Mouse (Mus musculus): ENCODE measurements at regions not wholly inside any gene's neighbourhood (a gene's known extent, or its start where the extent isn't known, plus 50 kb on each side); places are given as distances from the start of the nearest gene placed in this dataset.

DNA sequence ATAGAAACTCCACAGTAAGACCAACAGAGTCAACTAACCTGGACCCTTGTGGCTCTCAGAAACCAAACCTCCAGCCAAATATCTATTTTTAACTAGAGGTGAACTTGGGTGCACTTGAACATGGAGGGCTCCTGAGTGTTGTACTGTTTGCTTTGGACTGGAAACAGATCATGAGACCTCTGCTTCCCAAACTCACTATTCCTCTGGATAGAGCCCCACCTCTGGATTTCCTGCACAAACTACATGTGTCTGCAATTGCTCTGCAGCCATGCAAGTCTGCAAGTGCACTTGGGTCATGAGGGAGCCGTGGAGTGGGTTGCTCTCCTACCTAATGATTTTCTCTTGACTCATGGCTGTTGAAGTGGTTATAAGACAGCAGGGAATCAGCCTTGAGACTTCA, 759.9 kb upstream of the Fam160b2 start:
- ATAC-seq (replicated peaks; ENCODE audit: low read depth, poor library complexity, severe bottlenecking), result no peak

DNA sequence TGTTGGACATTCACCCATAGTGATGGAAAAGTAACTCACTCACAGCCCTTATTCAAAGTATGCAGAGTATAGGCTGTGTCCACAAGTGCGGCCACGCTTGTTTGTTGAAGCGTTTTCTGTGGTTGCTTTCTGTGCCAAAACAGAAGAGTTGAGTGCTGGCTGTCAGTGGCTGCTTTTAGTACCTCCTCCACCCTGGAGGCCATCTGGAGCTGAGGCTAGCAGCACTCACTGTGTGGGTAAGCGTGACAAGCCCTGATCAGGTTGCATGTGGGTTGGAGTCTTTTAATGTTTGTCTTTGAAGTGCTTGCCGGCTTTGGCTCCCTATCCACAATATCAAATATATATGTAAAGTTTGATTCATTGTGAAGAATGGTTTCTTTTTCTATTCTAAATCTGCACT, 738.6 kb upstream of the Fam160b2 start:
- ATAC-seq (replicated peaks; ENCODE audit: low read depth, poor library complexity, severe bottlenecking), result no peak

DNA sequence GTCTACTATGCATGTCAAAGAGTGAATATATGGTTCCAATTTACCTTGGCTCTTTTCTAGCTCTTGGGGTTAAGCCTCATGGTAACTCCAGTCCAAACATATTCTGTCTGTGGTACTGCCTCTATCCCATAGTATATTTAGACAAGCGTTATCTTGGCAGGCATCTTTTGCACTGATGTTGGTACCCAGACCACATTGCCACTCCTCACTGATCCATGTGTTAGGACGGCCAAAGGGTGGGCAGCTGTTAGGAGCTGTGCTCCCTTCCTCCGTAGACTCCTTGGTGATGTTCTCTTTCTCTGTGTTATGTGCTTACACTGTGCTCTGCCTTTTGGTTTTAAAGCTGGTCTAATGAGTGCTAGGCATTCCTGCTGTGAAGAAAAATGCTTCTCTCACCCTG, 737.3 kb upstream of the Fam160b2 start:
- ATAC-seq (replicated peaks; ENCODE audit: low read depth, poor library complexity, severe bottlenecking), result no peak

DNA sequence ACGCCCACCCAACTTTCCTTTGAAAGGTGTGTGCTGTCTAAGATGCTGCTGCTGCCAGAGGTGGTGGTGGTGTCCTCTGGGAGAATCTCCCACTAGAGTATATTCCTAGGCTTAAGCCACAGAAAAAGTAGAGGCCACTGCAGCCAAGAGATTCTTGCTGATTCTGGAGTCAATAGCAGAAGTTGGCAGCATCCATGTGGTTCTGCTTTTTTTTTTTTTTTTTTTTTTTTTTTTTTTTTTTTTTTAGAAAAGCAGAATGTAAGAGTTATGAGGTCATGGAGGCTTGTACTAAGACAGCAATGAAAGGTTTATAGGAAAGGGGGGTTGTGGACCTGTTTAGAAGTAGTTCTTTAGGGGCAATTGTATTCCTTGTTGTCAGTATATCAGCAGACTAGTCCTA, 734.4 kb upstream of the Fam160b2 start:
- peak; percentile 47 for ATAC-seq (replicated peaks; ENCODE audit: low read depth, poor library complexity, severe bottlenecking)

DNA sequence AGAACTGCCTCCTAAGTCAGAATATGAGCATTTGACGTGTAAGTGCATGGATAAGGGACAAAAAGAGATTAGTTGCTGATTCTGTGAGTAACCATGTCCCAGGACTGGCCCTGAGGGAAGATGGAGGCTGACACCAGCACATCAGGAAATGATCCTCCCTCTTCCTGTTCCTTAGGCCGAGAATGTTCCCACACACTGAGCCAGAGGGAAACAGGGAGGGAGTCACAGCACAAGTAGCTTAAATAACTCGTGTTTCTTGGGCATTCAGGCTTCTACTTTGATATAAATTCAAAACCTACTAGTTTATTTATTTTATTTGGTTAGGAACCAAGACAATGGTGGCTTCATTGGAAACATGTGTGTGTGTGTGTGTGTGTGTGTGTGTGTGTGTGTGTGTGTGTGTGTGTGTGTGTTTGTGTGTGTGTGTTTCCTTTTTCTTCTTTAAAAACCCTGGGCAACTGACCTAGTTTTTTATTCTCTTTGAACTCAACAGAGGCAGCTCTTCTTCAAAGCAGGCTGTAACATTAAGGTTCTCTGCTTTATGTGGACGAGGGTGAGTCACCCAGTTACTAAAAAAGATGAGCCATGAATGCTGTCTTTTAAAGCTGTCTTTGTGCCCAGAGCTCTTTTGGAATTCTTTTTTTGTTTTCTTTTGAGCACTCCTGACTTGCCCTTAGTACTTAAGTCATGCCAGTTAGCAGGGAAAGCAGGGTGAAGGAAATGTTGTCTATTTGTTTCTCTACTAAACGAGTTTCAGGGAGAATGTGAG, 730.4 kb upstream of the Fam160b2 start:
- no peak for ATAC-seq (replicated peaks; ENCODE audit: low read depth, poor library complexity, severe bottlenecking)

DNA sequence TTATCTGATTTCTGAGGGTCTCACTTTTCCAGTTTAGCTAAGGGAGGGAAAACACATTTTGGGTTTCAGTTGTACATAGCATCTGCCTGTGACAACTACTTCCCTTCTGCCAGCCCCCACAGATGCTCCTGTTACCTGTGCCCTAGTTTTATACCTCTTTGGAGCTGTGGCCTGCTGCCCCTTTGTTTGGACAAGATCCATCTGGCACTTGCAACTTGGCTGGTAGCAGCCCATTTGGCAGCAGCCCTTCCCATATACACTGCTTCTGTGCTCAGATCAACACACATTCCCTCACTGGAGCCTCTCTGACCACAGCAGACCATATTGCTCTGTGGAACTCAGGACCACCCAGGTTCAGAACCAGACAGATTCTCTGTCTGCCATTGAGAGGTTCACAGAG, 728.0 kb upstream of the Fam160b2 start:
- ATAC-seq (replicated peaks; ENCODE audit: low read depth, poor library complexity, severe bottlenecking), result no peak

GRCm38 (mm10) chr14:71326521-71327105, 727.0 kb upstream of the Fam160b2 start:
- no peak for ATAC-seq (replicated peaks; ENCODE audit: low read depth, poor library complexity, severe bottlenecking)

GRCm38 (mm10) chr14:71315228-71315627, 715.6 kb upstream of the Fam160b2 start:
- no peak for ATAC-seq (replicated peaks; ENCODE audit: low read depth, poor library complexity, severe bottlenecking)

DNA sequence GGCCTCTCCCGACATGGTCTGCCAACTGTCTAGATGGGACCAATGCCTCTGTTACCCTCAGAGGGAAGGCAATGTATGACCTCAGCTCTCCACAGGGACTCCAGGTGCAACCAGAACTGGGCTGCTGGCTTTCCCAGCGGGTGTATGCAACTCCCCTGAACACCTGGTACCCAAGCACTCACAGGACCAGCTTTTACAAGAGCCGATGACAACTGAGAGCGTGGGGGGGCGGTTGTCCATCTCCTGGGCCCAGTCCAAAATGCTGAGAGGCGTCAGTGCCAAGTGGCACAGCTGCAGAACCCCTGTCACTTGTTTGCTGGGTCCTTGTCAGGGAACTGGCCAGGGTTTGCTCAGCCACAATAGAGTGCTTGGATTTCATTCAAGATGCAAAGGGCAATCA, 700.1 kb upstream of the Fam160b2 start:
- no peak for ATAC-seq (replicated peaks; ENCODE audit: low read depth, poor library complexity, severe bottlenecking)

DNA sequence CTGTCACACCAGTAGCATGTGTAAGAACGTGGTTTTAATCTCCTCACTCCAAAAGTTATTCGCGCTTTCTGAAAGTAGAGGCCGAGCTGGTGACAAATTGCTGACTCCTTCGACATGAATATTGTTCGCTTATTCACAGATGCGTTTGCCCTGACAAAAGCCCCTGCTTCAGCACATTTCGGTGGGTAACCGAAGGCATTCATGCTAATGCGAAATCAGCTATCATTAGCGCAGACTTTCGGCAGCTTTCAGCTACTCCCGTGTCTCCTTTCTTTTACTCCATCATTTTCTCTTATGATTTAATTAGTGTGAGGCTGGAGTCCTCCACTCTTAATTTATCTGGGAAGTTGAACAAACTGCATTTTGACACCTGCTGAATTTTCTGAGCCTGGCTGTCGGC, 681.9 kb upstream of the Fam160b2 start:
- ATAC-seq (replicated peaks; ENCODE audit: low read depth, poor library complexity, severe bottlenecking), result no peak

GRCm38 (mm10) chr14:71276309-71276791, 676.7 kb upstream of the Fam160b2 start:
- peak; percentile 60 for ATAC-seq (replicated peaks; ENCODE audit: low read depth, poor library complexity, severe bottlenecking)

DNA sequence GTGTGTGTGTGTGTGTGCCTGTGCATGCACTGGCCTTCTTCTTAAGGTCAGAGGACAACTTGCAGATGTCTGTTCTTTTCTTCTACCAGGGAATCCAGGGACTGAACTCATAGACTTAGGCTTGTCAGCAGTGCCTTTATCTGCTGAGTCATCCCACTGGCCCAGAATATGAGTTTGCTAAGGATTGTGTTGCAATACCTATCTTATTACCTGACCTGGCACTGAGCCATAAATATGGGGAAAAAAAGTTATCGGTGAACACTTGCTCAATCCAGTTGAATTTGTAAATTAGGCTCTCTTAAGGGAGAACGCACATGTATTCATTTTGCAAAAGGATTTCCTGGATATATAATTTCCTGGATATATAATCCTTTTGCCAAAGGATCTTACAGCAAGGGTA, 672.8 kb upstream of the Fam160b2 start:
- no peak for ATAC-seq (replicated peaks; ENCODE audit: low read depth, poor library complexity, severe bottlenecking)

DNA sequence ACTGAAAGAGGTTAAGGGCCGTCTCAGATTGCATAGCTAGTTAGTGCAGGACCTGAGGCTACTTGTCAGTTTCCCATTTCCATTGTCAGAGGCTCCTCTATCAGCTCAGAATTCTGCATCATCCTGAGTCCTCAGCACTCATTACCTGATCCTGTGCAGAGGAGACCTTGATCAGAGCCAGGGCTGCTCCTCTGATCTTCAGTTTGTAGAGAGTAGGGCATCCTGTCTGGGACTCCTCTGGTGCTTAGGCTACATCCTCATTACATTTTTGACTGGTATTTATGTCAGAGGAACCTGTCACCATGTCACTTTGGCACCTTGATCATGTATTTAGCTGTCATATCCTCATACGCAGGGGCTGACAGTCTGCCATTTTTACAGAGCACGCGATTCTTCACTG, 658.0 kb upstream of the Fam160b2 start:
- ATAC-seq (replicated peaks; ENCODE audit: low read depth, poor library complexity, severe bottlenecking), result no peak

- ATAC-seq (replicated peaks; ENCODE audit: low read depth, poor library complexity, severe bottlenecking), result no peak
Observed at GRCm38 (mm10) chr14:71254207-71254606, 654.6 kb upstream of the Fam160b2 start.

DNA sequence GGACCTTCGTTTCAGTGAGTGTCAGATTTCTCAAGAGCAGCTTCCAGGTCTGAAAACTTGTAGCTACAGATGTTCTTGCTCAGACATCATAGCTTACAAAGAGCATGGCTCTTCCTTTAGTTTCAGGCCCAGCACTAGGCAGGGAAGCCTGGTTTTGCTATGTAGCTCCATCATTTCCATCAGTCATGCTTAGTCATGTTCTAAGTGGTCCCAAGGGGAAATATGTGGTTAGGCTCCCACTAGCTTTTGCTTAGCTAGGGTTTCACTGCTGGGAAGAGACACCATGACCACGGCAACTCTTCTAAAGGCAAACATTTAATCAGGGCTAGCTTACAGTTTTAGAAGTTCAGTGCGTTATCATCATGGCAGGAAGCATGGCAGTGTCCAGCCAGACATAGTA, 652.5 kb upstream of the Fam160b2 start:
- ATAC-seq (replicated peaks; ENCODE audit: low read depth, poor library complexity, severe bottlenecking), result no peak

GRCm38 (mm10) chr14:71251116-71251515, 651.5 kb upstream of the Fam160b2 start:
- no peak for ATAC-seq (replicated peaks; ENCODE audit: low read depth, poor library complexity, severe bottlenecking)

- peak; percentile 89 for ATAC-seq (replicated peaks; ENCODE audit: low read depth, poor library complexity, severe bottlenecking)
Observed at GRCm38 (mm10) chr14:71249387-71249965, 649.8 kb upstream of the Fam160b2 start.

GRCm38 (mm10) chr14:71248534-71248933, 648.9 kb upstream of the Fam160b2 start:
- no peak for ATAC-seq (replicated peaks; ENCODE audit: low read depth, poor library complexity, severe bottlenecking)

DNA sequence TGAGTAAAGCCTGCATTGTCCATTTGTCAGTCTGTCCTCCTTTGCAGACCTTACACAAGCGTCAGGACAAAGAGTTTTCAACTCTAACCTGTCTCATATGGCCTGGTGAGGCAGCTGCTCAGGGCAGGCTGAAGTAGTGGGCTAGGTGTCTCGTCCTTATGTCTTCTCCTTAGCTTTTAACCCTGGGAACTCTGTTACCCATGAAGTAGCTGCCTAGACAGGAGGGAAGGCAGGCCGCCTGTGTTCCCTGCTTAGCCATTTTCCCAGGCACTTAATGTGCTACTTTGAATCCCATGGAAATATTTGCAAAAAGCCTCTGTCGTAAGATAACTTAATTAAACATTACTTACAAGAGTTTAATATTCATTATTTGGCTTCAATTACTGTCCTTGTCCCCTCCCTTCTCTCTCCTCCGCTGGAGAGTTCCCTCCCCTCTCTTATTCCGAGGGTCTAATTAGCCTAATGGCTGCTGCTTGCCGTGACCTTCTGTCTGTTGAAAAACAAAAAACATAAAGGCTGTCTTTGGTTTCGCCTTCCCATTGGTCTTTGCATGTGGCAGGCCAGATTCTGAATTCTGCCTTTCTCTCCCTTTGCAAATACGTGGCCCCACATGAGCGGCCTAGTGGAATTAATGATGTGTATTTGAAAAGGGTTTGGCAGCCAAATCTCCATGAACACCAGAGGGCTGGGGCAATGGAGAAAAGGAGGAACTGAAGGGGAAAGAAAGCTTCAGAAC, 642.2 kb upstream of the Fam160b2 start:
- ATAC-seq (replicated peaks; ENCODE audit: low read depth, poor library complexity, severe bottlenecking), result no peak

- no peak for ATAC-seq (replicated peaks; ENCODE audit: low read depth, poor library complexity, severe bottlenecking)
Observed at GRCm38 (mm10) chr14:71236192-71236591, 636.6 kb upstream of the Fam160b2 start.

DNA sequence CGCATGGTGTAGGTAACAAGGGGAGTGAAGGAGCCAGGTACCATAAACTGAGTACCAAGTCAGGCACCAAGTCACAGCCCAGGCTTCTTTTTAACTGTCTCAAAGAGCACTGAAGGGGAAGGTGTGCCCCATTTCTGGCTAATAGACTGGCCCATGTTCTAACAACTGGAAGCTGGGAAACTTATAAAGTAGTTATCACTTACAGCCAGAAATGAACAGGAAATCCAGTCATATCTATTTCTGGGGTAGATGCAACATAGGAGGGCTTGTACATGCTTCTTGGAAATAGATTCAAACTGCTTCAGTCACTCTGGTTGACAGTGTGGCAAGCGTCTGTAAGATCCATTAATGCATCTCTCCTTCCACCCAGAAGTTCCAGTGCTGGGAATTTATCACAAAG, 635.3 kb upstream of the Fam160b2 start:
- peak; percentile 39; the same call in 1 of the 2 replicates for ATAC-seq (replicated peaks; ENCODE audit: low read depth, poor library complexity, severe bottlenecking)
